Mouse (Mus musculus) limb, embryonic 11.5 days (tissue): Measurements from ENCODE around the gene Nup210. TPM values are rescaled to one million over a fixed set of nuclear protein-coding genes. Genes with fewer than 3 reads are reported as not detected.

Experiments used
- ATAC-seq: fragments of 200-750 bp; cut with Nextera tagmentation; 2 replicates; pipeline ENCODE4 v1.8.0; 2017; ENCODE audit warnings: low read depth; ENCODE audit not compliant: insufficient number of reproducible peaks, low FRiP score, low TSS enrichment
- DNase-seq: peaks from one replicate; pipeline ENCODE4 v3.0.0-alpha.2; 2015; ENCODE audit warnings: low spot score
- H3K27ac ChIP-seq: fragments of 300-500 bp; sonication (generic); replicated peaks from 2 replicates; pipeline ENCODE4 v1.5.1; 2014; ENCODE audit warnings: low read depth, mild to moderate bottlenecking, low read length
- H3K27me3 ChIP-seq: fragments of 300-500 bp; sonication (generic); 2 replicates; pipeline ENCODE4 v1.6.1; 2014; ENCODE audit warnings: mild to moderate bottlenecking, low read length, mixed read lengths; ENCODE audit not compliant: control insufficient read depth, insufficient read depth
- H3K36me3 ChIP-seq: fragments of 300-500 bp; sonication (generic); 2 replicates; pipeline ENCODE4 v1.6.1; 2014; ENCODE audit warnings: mild to moderate bottlenecking, low read length, moderate library complexity, mixed read lengths; ENCODE audit not compliant: control insufficient read depth, insufficient read depth
- H3K4me1 ChIP-seq: fragments of 300-500 bp; sonication (generic); 2 replicates; pipeline ENCODE4 v1.6.1; 2014; ENCODE audit warnings: low read length, mixed read lengths; ENCODE audit not compliant: control insufficient read depth, insufficient read depth
- H3K4me2 ChIP-seq: fragments of 300-500 bp; sonication (generic); 2 replicates; pipeline ENCODE4 v1.6.1; 2014; ENCODE audit warnings: low read depth, mild to moderate bottlenecking, moderate library complexity; ENCODE audit not compliant: severe bottlenecking
- H3K4me3 ChIP-seq: fragments of 300-500 bp; sonication (generic); 2 replicates; pipeline ENCODE4 v1.5.1; 2014; ENCODE audit warnings: low read depth, low read length
- H3K9ac ChIP-seq: fragments of 300-500 bp; sonication (generic); 2 replicates; pipeline ENCODE4 v1.6.1; 2014; ENCODE audit warnings: mild to moderate bottlenecking, low read length
- H3K9me3 ChIP-seq: fragments of 300-500 bp; sonication (generic); 2 replicates; pipeline ENCODE4 v1.6.1; 2016; ENCODE audit warnings: low read length; ENCODE audit not compliant: control insufficient read depth
- WGBS: fragments of 180-500 bp; shearing (Covaris S2); extraction: QIAGEN DNeasy Blood & Tissue Kit; methylation state at CpG from one replicate; pipeline ENCODE4 v1.1.7; 2014; 5-methylcytosine and 5-hydroxymethylcytosine counted together
- polyA plus RNA-seq: library from polyadenylated mRNA; unstranded; fragments of >200 nt; fragmentation: Nextera tagmentation; extraction: Ambion mirVana; gene quantifications from 2 replicates; pipeline ENCODE4 v1.2.1, GENCODE M21; 2014

The Nup210 gene
- polyA plus RNA-seq, 1 experiment from 2014 or later: 4.3 TPM

- H3K9me3 ChIP-seq: no peaks in the 10 kb centered on the region
- DNase-seq (no peak), ATAC-seq (no peak)
- no peak overlapping the region for H3K4me3 ChIP-seq
- 0 out of 2 replicates have a peak, but pooled peaks cover 3% of the 10 kb centered on the region for H3K4me1 ChIP-seq
- 90% methylated on average over 7 of the region's 7 CpGs for whole genome bisulfite sequencing
- H3K36me3 ChIP-seq: no peaks in the 10 kb centered on the region
- no peak overlapping the region for H3K9ac ChIP-seq
- H3K4me2 ChIP-seq: no peak overlapping the region
- no peak overlapping the region for H3K27ac ChIP-seq
- no peaks in the 10 kb centered on the region for H3K27me3 ChIP-seq
These were observed 99.9 kb downstream of the Nup210 start for GRCm38 (mm10) chr6:91016600-91017230.

- no peak for ATAC-seq
- no peak overlapping the region for H3K9ac ChIP-seq
- no peak for DNase-seq
- 67% methylated on average over 9 of the region's 9 CpGs for WGBS
- no peaks in the 10 kb centered on the region for H3K4me1 ChIP-seq
- no peak overlapping the region for H3K4me2 ChIP-seq
- no peaks in the 10 kb centered on the region for H3K27me3 ChIP-seq
- H3K27ac ChIP-seq: no peak overlapping the region
- H3K4me3 ChIP-seq: no peak overlapping the region
- H3K9me3 ChIP-seq: no peaks in the 10 kb centered on the region
- no peaks in the 10 kb centered on the region for H3K36me3 ChIP-seq
These were observed 102.3 kb downstream of the Nup210 start for GRCm38 (mm10) chr6:91014198-91014958.

- H3K4me2 ChIP-seq: no peak overlapping the region
- no peak for ATAC-seq
- H3K9ac ChIP-seq: no peak overlapping the region
- H3K27me3 ChIP-seq: no peaks in the 10 kb centered on the region
- H3K27ac ChIP-seq: no peak overlapping the region
- H3K36me3 ChIP-seq: no peaks in the 10 kb centered on the region
- H3K9me3 ChIP-seq: no peaks in the 10 kb centered on the region
- DNase-seq: no peak
- no peak overlapping the region for H3K4me3 ChIP-seq
- WGBS: 70% methylated on average over 3 of the region's 3 CpGs
- H3K4me1 ChIP-seq: no peaks in the 10 kb centered on the region
These were observed 104.2 kb downstream of the Nup210 start for GRCm38 (mm10) chr6:91012458-91012857.

- H3K4me2 ChIP-seq: no peak overlapping the region
- DNase-seq (no peak), ATAC-seq (no peak)
- no peaks in the 10 kb centered on the region for H3K36me3 ChIP-seq
- H3K27me3 ChIP-seq: no peaks in the 10 kb centered on the region
- no peaks in the 10 kb centered on the region for H3K4me1 ChIP-seq
- H3K9ac ChIP-seq: no peak overlapping the region
- 62% methylated on average over 4 of the region's 4 CpGs for WGBS
- no peak overlapping the region for H3K27ac ChIP-seq
- H3K4me3 ChIP-seq: no peak overlapping the region
- no peaks in the 10 kb centered on the region for H3K9me3 ChIP-seq
These were observed 105.1 kb downstream of the Nup210 start for GRCm38 (mm10) chr6:91011568-91011967.

GRCm38 (mm10) chr6:91008284-91008830 is 108.3 kb downstream of the Nup210 start:
- no peak overlapping the region for H3K27ac ChIP-seq
- no peak overlapping the region for H3K4me2 ChIP-seq
- 88% methylated on average over 3 of the region's 3 CpGs for WGBS

GRCm38 (mm10) chr6:91007207-91007606 is 109.4 kb downstream of the Nup210 start:
- DNase-seq (no peak), ATAC-seq (no peak)
- Histone ChIP-seq H3K27me3 (no peaks in the 10 kb centered on the region), H3K36me3 (no peaks in the 10 kb centered on the region), H3K27ac (no peak overlapping the region), H3K9ac (no peak overlapping the region), H3K4me1 (no peaks in the 10 kb centered on the region), H3K4me2 (no peak overlapping the region), H3K9me3 (no peaks in the 10 kb centered on the region), H3K4me3 (no peak overlapping the region)
- 74% methylated on average over 2 of the region's 2 CpGs for WGBS

More at GRCm38 (mm10) chr6:91008284-91008830, 108.3 kb downstream of the Nup210 start:
- no peak overlapping the region for H3K9ac ChIP-seq
- H3K27me3 ChIP-seq: no peaks in the 10 kb centered on the region
- no peak for ATAC-seq
- H3K36me3 ChIP-seq: no peaks in the 10 kb centered on the region
- H3K4me3 ChIP-seq: no peak overlapping the region
- H3K4me1 ChIP-seq: no peaks in the 10 kb centered on the region
- no peaks in the 10 kb centered on the region for H3K9me3 ChIP-seq
- DNase-seq: no peak

GRCm38 (mm10) chr6:91004157-91004556 is 112.5 kb downstream of the Nup210 start:
- ATAC-seq: no peak
- 82% methylated on average over 2 of the region's 2 CpGs for WGBS
- H3K4me1 ChIP-seq: no peaks in the 10 kb centered on the region

GRCm38 (mm10) chr6:91003310-91003995 is 113.2 kb downstream of the Nup210 start:
- Histone ChIP-seq H3K4me2 (no peak overlapping the region), H3K36me3 (no peaks in the 10 kb centered on the region), H3K9me3 (no peaks in the 10 kb centered on the region), H3K4me3 (no peak overlapping the region), H3K27me3 (no peaks in the 10 kb centered on the region), H3K27ac (no peak overlapping the region), H3K9ac (no peak overlapping the region), H3K4me1 (no peaks in the 10 kb centered on the region)
- DNase-seq (no peak), ATAC-seq (no peak)
- 49% methylated on average over 3 of the region's 3 CpGs for whole genome bisulfite sequencing

More at GRCm38 (mm10) chr6:91004157-91004556, 112.5 kb downstream of the Nup210 start:
- Histone ChIP-seq H3K9me3 (no peaks in the 10 kb centered on the region), H3K4me3 (no peak overlapping the region), H3K36me3 (no peaks in the 10 kb centered on the region), H3K4me2 (no peak overlapping the region), H3K27ac (no peak overlapping the region), H3K27me3 (no peaks in the 10 kb centered on the region), H3K9ac (no peak overlapping the region)
- no peak for DNase-seq
